Mouse (Mus musculus) left cerebral cortex, postnatal 25 days (tissue): ENCODE measurements around the gene Jmy. TPM values are rescaled to one million over a fixed set of nuclear protein-coding genes. Genes with fewer than 3 reads are reported as not detected.

ENCODE experiments used
- DNase-seq, 2 experiments: peaks; one replicate each; pipeline ENCODE4 v3.0.0; 2022; ENCODE audit warnings: low spot score in 2 of 2, mixed read lengths in 1 of 2
- intact Hi-C: fragments of 180-260 bp; cut with DNase I; formaldehyde crosslinking; loops from one replicate; pipeline ENCODE4 v1.15.1; 2025
- total RNA-seq, 2 experiments: library from RNA; stranded (reverse); gene quantifications; 2 replicates each; pipeline ENCODE4 v1.2.3; 2021

The Jmy gene
- total RNA-seq, 2 experiments from 2014 or later = 35.0 to 41.9 TPM

DNA sequence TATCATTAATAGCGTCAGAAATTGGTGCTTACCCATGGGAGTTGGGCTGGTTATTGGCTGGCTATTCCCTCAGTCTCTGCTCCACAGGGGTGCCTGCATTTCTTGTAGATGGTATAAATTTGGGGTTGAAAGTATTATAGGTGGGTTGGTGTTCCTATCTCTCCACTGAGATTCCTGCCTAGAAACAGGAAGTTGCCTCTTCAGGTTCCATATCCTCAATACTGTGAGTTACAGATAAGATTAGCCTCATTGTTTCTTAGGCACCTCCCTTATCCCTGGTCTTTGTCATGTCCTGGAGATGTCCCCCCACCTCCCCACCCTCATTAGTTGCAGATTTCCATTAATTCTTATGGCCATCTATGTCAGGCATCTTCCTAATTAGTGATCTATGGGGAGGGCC lies 115.1 kb downstream of the Jmy start:
- DNase-seq = no peak
- intact Hi-C loops = no loop called here

DNA sequence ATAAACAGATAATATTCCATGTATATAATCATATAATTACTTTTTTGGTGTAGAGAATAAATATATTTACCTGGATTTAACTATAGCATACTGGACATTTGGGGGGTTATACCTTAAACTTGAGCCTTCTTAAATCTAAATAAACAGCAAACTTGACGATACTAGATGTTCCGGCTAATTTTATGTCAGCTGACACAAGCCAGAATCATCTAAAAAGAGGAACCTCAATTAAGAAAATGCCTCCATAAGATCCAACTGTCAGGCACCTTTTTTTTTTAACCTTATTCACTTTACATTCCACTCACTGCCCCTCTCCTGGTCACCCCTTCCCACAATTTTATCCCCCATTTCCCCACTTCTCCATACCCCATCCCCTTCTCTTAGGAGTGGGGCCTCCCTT lies 116.0 kb downstream of the Jmy start:
- DNase-seq = no peak
- intact Hi-C loops = no loop called here

DNA sequence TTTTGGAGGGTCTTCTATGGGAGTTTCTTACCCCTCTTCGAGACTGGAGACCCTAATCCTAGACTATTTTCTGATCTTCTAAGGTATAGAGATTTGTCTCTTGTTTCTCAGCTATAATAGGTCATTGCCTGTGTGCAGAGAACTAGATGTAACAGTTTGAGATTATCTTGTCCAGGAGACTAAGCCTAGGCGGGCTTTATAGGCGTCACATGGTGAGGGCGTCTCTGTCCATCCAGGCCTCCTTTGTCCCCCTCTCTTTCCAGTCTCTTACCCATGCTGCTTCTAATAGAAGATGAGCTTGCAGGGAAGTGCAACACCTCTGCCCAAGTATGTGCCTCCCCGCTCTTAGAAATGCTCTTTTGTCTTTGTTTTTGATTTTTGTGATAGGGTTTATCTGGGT lies 116.5 kb downstream of the Jmy start:
- no peak for DNase-seq
- intact Hi-C loops = no loop called here

DNA sequence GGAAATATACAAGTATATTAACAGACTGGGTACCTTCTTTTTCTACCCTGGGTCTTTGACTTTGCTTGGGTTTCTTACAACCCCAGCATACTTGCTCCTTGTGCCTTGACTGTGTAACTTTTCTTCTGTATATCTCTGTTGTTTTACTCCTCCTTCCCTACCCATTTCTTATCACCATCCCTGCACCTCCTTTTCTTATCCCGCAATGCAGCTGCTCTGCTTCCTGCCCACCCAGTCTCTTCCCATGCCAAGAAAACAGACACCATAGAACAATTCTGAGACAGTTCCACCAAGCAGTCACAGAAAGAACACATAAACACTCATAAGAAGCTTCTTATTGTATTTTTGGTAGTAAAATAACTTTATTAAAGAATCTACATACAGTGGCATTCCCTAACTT lies 118.3 kb downstream of the Jmy start:
- DNase-seq = peak in 1 of 2 experiments; percentile 43
- intact Hi-C loops = no loop called here

DNA sequence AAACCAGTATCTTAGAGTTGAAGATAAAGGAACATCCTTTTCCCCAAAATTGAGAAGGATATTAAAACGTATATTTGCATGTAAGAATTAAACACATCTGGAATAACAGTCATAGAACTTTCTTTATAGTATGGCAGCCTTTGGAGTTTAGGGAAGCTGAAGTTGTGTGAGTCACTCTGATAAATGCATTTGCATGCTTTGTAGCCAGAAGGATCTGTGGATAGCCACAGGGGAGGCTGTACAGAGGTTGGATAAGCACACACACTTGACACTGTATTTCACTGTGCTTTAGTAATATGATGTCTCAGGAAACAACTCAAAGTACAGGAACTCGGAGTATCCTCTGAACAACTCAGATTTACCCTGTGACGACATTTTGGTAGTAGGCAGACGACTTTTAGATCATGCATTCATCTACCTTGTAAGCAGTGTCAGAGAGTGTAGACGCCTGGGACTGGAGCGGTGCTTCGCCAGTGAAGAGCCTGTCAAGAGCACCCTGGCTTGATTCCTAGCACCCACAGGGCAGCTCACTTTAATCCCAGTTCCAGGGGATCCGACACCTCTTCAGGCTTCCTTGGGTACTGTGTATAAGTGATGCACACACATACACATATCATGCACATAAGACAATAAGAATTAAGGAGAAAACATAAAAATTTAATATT lies 119.1 kb downstream of the Jmy start:
- intact Hi-C loops = no loop called here
- DNase-seq = no peak

Other genes starting within 250 kb of the Jmy start
- gene Homer1, start 200.2 kb downstream of the Jmy start, total RNA-seq = 100 to 1,000 TPM; 372 to 460 TPM
- gene Bhmt, start 138.2 kb upstream of the Jmy start, total RNA-seq = not detected
- gene Bhmt2, start 174.5 kb upstream of the Jmy start, total RNA-seq = under 1 TPM; 0.25 to 0.28 TPM
- under 1 TPM; 0.41 to 0.57 TPM for gene Dmgdh, start 174.6 kb upstream of the Jmy start, total RNA-seq